In the genomic region with DNA sequence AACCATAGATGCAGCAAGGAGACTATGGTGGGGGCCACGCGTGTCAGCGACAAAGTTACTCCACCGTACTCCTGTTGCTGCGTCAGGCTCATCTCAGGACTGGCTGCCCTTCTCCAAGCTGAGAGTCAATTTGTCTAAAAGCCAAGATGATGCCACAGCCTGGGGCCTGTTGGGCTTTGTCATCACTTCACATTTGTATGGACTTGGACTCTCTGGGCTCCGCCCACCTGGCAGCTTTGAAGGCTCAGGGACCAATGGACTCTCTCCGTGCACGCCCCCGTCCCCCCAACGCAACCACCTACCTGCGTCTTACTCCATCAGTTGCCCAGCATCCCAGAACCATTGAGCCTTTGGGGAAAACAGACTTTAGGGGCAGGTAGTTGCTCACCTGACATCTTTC, we compare ENCODE assay signal across 24 mouse cellular contexts. TPM values are rescaled to one million over a fixed set of nuclear protein-coding genes. Genes with fewer than 3 reads are reported as not detected.
DNase-seq lines count a peak whose midpoint lies in the region; ATAC-seq and TF ChIP-seq lines count a peak whose summit lies in the region.
"Had no signal": no experiment of that assay in that cellular context is flagged by ENCODE, and none has a peak within 500 bp of the region (broad histone marks: within the 10 kb centered on the region; RNA-seq: fewer than 3 reads in every experiment).

No protein-coding gene starts in this region.

- WGBS in limb, embryonic 15.5 days = 71% methylated on average over 11 of the region's 11 CpGs
- WGBS in liver, embryonic 11.5 days = 71% methylated on average over 11 of the region's 11 CpGs

- no peak for TF ChIP-seq CTCF in layer of hippocampus, adult 2 months (conservative IDR thresholded peaks at IDR 0.05)
- TF ChIP-seq CTCF in ES-Bruce4 (IDR thresholded peaks at IDR 0.05; ENCODE audit: low read depth, low read length) = no peak

- peak overlapping the region; percentile 74; the same call in 1 of the 2 replicates for H3K27ac ChIP-seq in layer of hippocampus, adult 2 months
- peak overlapping the region; percentile 86 for H3K27ac ChIP-seq in ES-Bruce4 (ENCODE audit: insufficient read depth, low read length)
- H3K27ac ChIP-seq in limb, embryonic 15.5 days = peak overlapping the region; percentile 73; the same call in 1 of the 2 replicates
- H3K27ac ChIP-seq in liver, embryonic 11.5 days (ENCODE audit: low read depth, low read length) = no peak overlapping the region
- H3K27ac ChIP-seq: forebrain, embryonic 13.5 days had no signal

- no peak for ATAC-seq in limb, embryonic 15.5 days (ENCODE audit: insufficient number of reproducible peaks, low FRiP score, low TSS enrichment, low read depth)
- ATAC-seq in liver, embryonic 11.5 days (replicated peaks; ENCODE audit: low FRiP score) = no peak
- ATAC-seq: forebrain, embryonic 13.5 days; intestine, postnatal 0 days; liver, postnatal 0 days had no signal

- H3K4me2 ChIP-seq in limb, embryonic 15.5 days = 0 out of 2 replicates have a peak overlapping the region, but pooled peaks have one; percentile 19
- H3K4me2 ChIP-seq in liver, embryonic 11.5 days = no peak overlapping the region
- H3K4me2 ChIP-seq: forebrain, embryonic 13.5 days; kidney, embryonic 15.5 days; midbrain, embryonic 11.5 days had no signal

- DNase-seq in layer of hippocampus, adult 2 months (ENCODE audit: low spot score in 2 of 2) = no peak
- no peak for DNase-seq in layer of hippocampus, adult 11-12 months (ENCODE audit: low spot score)
- DNase-seq in NIH3T3 (ENCODE audit: low read depth) = peak; percentile 20
- no peak for DNase-seq in liver, embryonic 11.5 days (ENCODE audit: low spot score)
- DNase-seq in urinary bladder, postnatal 25 days (ENCODE audit: low spot score) = no peak
- DNase-seq: cerebellum, adult 9-10 months; kidney, postnatal 36 days; layer of hippocampus, adult 9-11 months; liver, postnatal 0 days; right cerebral cortex, postnatal 14 days; thymus, postnatal 36 days had no signal

- no peak for TF ChIP-seq EP300 in ES-Bruce4 (IDR thresholded peaks at IDR 0.05; ENCODE audit: insufficient read depth, low read depth, low read length)

- H3K4me3 ChIP-seq in layer of hippocampus, adult 2 months = no peak overlapping the region
- H3K4me3 ChIP-seq in ES-Bruce4 (ENCODE audit: low read depth, low read length) = peak overlapping the region; percentile 37; the same call in 1 of the 2 replicates
- no peak overlapping the region for H3K4me3 ChIP-seq in limb, embryonic 15.5 days
- H3K4me3 ChIP-seq in liver, embryonic 11.5 days (ENCODE audit: low read depth, low read length) = no peak overlapping the region
- H3K4me3 ChIP-seq: erythroblast, embryonic 14.5 days; forebrain, embryonic 13.5 days; heart, embryonic 10.5 days; hindbrain, embryonic 10.5 days; kidney, embryonic 15.5 days had no signal

- TF ChIP-seq POLR2A in ES-Bruce4 (IDR thresholded peaks at IDR 0.05; ENCODE audit: insufficient read depth, low read length) = no peak

- H3K9me3 ChIP-seq in ES-Bruce4 (replicated peaks; ENCODE audit: control insufficient read depth, insufficient read depth, low read length, poor library complexity, severe bottlenecking) = no peaks in the 10 kb centered on the region
- H3K9me3 ChIP-seq in limb, embryonic 15.5 days = no peaks in the 10 kb centered on the region
- no peaks in the 10 kb centered on the region for H3K9me3 ChIP-seq in liver, embryonic 11.5 days (ENCODE audit: control insufficient read depth, low read length)
- H3K9me3 ChIP-seq: forebrain, embryonic 13.5 days; heart, embryonic 10.5 days; hindbrain, embryonic 10.5 days; kidney, embryonic 15.5 days had no signal

- H3K4me1 ChIP-seq in ES-Bruce4 (ENCODE audit: control insufficient read depth, insufficient read depth, low read length) = no peaks in the 10 kb centered on the region
- H3K4me1 ChIP-seq in limb, embryonic 15.5 days = peaks cover 27% of the 10 kb centered on the region
- no peaks in the 10 kb centered on the region for H3K4me1 ChIP-seq in liver, embryonic 11.5 days (replicated peaks; ENCODE audit: control insufficient read depth, insufficient read depth, low read length)

- 0 out of 2 replicates have a peak overlapping the region, but pooled peaks have one; percentile 49 for H3K9ac ChIP-seq in ES-Bruce4 (ENCODE audit: low read depth, poor library complexity, severe bottlenecking)
- H3K9ac ChIP-seq in limb, embryonic 15.5 days = no peak overlapping the region
- no peak overlapping the region for H3K9ac ChIP-seq in liver, embryonic 11.5 days (ENCODE audit: low read depth, low read length)
- H3K9ac ChIP-seq: forebrain, embryonic 13.5 days; kidney, embryonic 15.5 days; liver, postnatal 0 days had no signal

- H3K36me3 ChIP-seq in ES-Bruce4 (ENCODE audit: control insufficient read depth, insufficient read depth, low read length, poor library complexity, severe bottlenecking) = peaks cover 7% of the 10 kb centered on the region
- H3K36me3 ChIP-seq in limb, embryonic 15.5 days = no peaks in the 10 kb centered on the region
- H3K36me3 ChIP-seq in liver, embryonic 11.5 days (ENCODE audit: control insufficient read depth, insufficient read depth, low read length) = no peaks in the 10 kb centered on the region
- H3K36me3 ChIP-seq: heart, embryonic 10.5 days; hindbrain, embryonic 10.5 days; kidney, embryonic 15.5 days had no signal

- no peaks in the 10 kb centered on the region for H3K27me3 ChIP-seq in ES-Bruce4 (ENCODE audit: control insufficient read depth, insufficient read depth, low read length, poor library complexity, severe bottlenecking)
- H3K27me3 ChIP-seq in limb, embryonic 15.5 days = peaks cover 32% of the 10 kb centered on the region
- H3K27me3 ChIP-seq in liver, embryonic 11.5 days (replicated peaks; ENCODE audit: control insufficient read depth, insufficient read depth, low read length) = peaks cover 32% of the 10 kb centered on the region

RNA-seq across cellular contexts. Expression of a gene that starts 14.2 kb away (rescaled TPM):
- total RNA-seq in layer of hippocampus, adult 2 months (2021) = 1 to 10 TPM in 1 of 2 experiments, under 1 TPM in 1; 0.92 to 1.7 TPM
- 12.1 and 13.3 TPM in 2 replicates for polyA plus RNA-seq in ES-Bruce4 (2011; ENCODE audit: insufficient read depth, insufficient read length, low read depth, missing spikeins)
- 0.49 and 0.53 TPM in 2 replicates for polyA plus RNA-seq in limb, embryonic 15.5 days (2015; fragmentation: Nextera tagmentation; extraction: Ambion mirVana)
- polyA plus RNA-seq in liver, embryonic 11.5 days (2014; fragmentation: Nextera tagmentation; extraction: Ambion mirVana) = 0.06 TPM in 1 of 2 replicates, not detected in the other
- total RNA-seq: liver, adult 2 months had no signal
- polyA plus RNA-seq: erythroblast, embryonic 14.5 days; liver, postnatal 0 days; midbrain, embryonic 11.5 days; neural tube, embryonic 11.5 days had no signal

RNA-seq across cellular contexts. Expression of a gene that starts 35.3 kb away (rescaled TPM):
- under 1 TPM; 0.15 to 0.20 TPM for total RNA-seq in layer of hippocampus, adult 2 months (2021)
- polyA plus RNA-seq in ES-Bruce4 (2011; ENCODE audit: insufficient read depth, insufficient read length, low read depth, missing spikeins) = 0.52 and 0.88 TPM in 2 replicates
- 0.12 and 0.23 TPM in 2 replicates for polyA plus RNA-seq in limb, embryonic 15.5 days (2015; fragmentation: Nextera tagmentation; extraction: Ambion mirVana)
- polyA plus RNA-seq in liver, embryonic 11.5 days (2014; fragmentation: Nextera tagmentation; extraction: Ambion mirVana) = 0.32 and 0.33 TPM in 2 replicates
- total RNA-seq: gastrocnemius, adult 8-10 months; liver, adult 2 months had no signal
- polyA plus RNA-seq: forebrain, embryonic 13.5 days; kidney, embryonic 15.5 days; liver, adult 2 months; midbrain, embryonic 11.5 days; neural tube, embryonic 11.5 days; testis, adult 2 months had no signal

RNA-seq across cellular contexts. Expression of a gene that starts 53.5 kb away (rescaled TPM):
- 1 to 10 TPM; 5.3 to 5.8 TPM for total RNA-seq in layer of hippocampus, adult 2 months (2021)
- 29.6 and 35.2 TPM in 2 replicates for polyA plus RNA-seq in ES-Bruce4 (2011; ENCODE audit: insufficient read depth, insufficient read length, low read depth, missing spikeins)
- 15.2 and 20.6 TPM in 2 replicates for polyA plus RNA-seq in limb, embryonic 15.5 days (2015; fragmentation: Nextera tagmentation; extraction: Ambion mirVana)
- 2.0 and 2.4 TPM in 2 replicates for polyA plus RNA-seq in liver, embryonic 11.5 days (2014; fragmentation: Nextera tagmentation; extraction: Ambion mirVana)
